Mouse (Mus musculus) hindbrain, embryonic 16.5 days (tissue): Measurements from ENCODE around the gene Fbxl2. TPM values are rescaled to one million over a fixed set of nuclear protein-coding genes. Genes with fewer than 3 reads are reported as not detected.

Source experiments
- ATAC-seq: fragments of 200-750 bp; cut with Nextera tagmentation; 2 replicates; pipeline ENCODE4 v1.8.0; 2017; ENCODE audit warnings: moderate TSS enrichment, moderate library complexity
- H3K27ac ChIP-seq: fragments of 300-500 bp; sonication (generic); 2 replicates; pipeline ENCODE4 v1.5.1; 2014; ENCODE audit warnings: low read depth, mild to moderate bottlenecking, control low read depth, low read length, moderate library complexity
- H3K27me3 ChIP-seq: fragments of 300-500 bp; sonication (generic); replicated peaks from 2 replicates; pipeline ENCODE4 v1.6.1; 2014; ENCODE audit warnings: low read length; ENCODE audit not compliant: control insufficient read depth, insufficient read depth
- H3K36me3 ChIP-seq: fragments of 300-500 bp; sonication (generic); 2 replicates; pipeline ENCODE4 v1.6.1; 2014; ENCODE audit warnings: mild to moderate bottlenecking, low read length, moderate library complexity, mixed read lengths; ENCODE audit not compliant: control insufficient read depth, insufficient read depth
- H3K4me1 ChIP-seq: fragments of 300-500 bp; sonication (generic); 2 replicates; pipeline ENCODE4 v1.6.1; 2014; ENCODE audit warnings: low read depth, low read length; ENCODE audit not compliant: control insufficient read depth, insufficient read depth
- H3K4me2 ChIP-seq: fragments of 300-500 bp; sonication (generic); 2 replicates; pipeline ENCODE4 v1.6.1; 2014; ENCODE audit warnings: mild to moderate bottlenecking, low read length, control low read depth, moderate library complexity
- H3K4me3 ChIP-seq: fragments of 300-500 bp; sonication (generic); 2 replicates; pipeline ENCODE4 v1.5.1; 2014; ENCODE audit warnings: mild to moderate bottlenecking, low read length, control low read depth, moderate library complexity
- H3K9ac ChIP-seq: fragments of 300-500 bp; sonication (generic); 2 replicates; pipeline ENCODE4 v1.6.1; 2014; ENCODE audit warnings: low read depth, mild to moderate bottlenecking, control low read depth, low read length, moderate library complexity
- H3K9me3 ChIP-seq: fragments of 300-500 bp; sonication (generic); 2 replicates; pipeline ENCODE4 v1.6.1; 2014; ENCODE audit warnings: mild to moderate bottlenecking, low read length, moderate library complexity; ENCODE audit not compliant: control insufficient read depth
- WGBS: fragments of 180-500 bp; shearing (Covaris S2); extraction: QIAGEN DNeasy Blood & Tissue Kit; methylation state at CpG from one replicate; pipeline ENCODE4 v1.1.7; 2014; 5-methylcytosine and 5-hydroxymethylcytosine counted together
- polyA plus RNA-seq: library from polyadenylated mRNA; unstranded; fragments of >200 nt; fragmentation: Nextera tagmentation; extraction: Ambion mirVana; gene quantifications from 2 replicates; pipeline ENCODE4 v1.2.1, GENCODE M21; 2015

The Fbxl2 gene
- polyA plus RNA-seq, 1 experiment from 2014 or later, result 29.3 TPM

DNA sequence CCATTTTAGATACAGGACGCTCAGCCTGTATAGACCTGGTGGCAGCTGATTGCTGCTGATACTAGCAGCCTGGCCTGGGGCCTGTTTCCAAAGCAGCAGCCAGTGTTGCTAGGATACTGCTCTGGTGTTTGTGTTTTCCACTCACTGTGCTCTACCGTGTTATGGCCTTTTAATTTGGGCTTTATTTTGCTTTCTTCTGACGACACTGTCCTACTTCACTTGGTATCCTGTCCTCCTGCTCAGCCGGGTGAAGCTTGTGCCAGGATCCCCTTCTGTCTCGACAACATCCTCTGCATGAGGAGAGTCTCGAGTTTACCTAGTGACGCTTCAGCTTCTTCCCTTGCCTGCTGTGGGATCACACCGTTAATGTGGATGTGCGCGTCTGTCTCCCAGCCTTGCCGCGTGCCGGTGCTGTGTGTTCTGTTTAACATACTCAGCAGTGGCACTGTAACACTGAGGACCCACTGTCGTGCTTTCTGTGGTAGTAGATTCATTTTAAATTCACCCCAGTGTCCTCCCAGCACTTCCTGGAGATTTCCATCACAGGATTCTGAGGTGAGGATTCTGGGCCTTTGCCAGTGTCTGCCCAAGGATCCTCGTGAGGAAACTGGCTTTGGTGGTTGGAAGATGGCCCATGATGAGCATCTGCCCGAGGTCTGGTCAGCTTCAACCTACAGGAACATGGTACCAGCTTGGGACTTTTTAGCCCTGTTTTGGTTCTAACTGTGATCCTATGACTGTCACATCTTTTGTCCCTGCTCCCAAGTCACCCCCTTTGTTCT is 64.7 kb downstream of the Fbxl2 start:
- H3K4me1 ChIP-seq, result peaks cover 9% of the 10 kb centered on the region
- H3K36me3 ChIP-seq, result peaks cover 19% of the 10 kb centered on the region
- H3K4me2 ChIP-seq, result peak overlapping the region; percentile 25; the same call in 1 of the 2 replicates
- no peak overlapping the region for H3K4me3 ChIP-seq
- peak; percentile 82 for ATAC-seq
- H3K27me3 ChIP-seq, result no peaks in the 10 kb centered on the region
- 33% methylated on average over 16 of the region's 16 CpGs for WGBS
- peak overlapping the region; percentile 17; the same call in 1 of the 2 replicates for H3K9ac ChIP-seq
- peak overlapping the region; percentile 68 for H3K27ac ChIP-seq
- no peaks in the 10 kb centered on the region for H3K9me3 ChIP-seq

DNA sequence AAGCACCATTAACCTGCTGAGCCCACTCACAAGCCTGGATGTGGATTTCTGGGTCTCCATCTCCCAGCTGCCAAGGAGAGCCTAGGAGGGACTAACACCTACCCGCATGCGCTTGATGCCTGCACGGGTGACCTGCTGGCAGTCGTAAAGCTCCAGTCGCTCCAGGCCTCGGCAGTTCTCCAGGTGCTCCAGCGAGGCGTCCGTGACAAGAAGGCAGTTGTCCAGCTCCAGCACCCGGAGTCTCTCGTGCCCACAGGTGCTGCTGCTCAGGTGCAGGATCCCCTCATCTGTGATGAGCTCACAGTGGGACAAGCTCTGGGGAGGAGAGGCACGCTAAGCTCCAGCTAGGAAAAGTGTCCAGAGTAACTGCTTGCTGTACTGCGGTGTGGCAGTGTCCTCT is 66.6 kb downstream of the Fbxl2 start:
- 88% methylated on average over 13 of the region's 13 CpGs for WGBS
- Histone ChIP-seq H3K9ac (no peak overlapping the region), H3K36me3 (peaks cover 26% of the 10 kb centered on the region), H3K4me3 (no peak overlapping the region), H3K4me1 (peaks cover 9% of the 10 kb centered on the region), H3K27ac (no peak overlapping the region), H3K4me2 (no peak overlapping the region), H3K27me3 (no peaks in the 10 kb centered on the region), H3K9me3 (no peaks in the 10 kb centered on the region)
- ATAC-seq, result no peak

- Histone ChIP-seq H3K9ac (no peak overlapping the region), H3K4me2 (no peak overlapping the region), H3K36me3 (peaks cover 26% of the 10 kb centered on the region), H3K4me1 (peaks cover 9% of the 10 kb centered on the region), H3K9me3 (no peaks in the 10 kb centered on the region), H3K27ac (no peak overlapping the region), H3K27me3 (no peaks in the 10 kb centered on the region), H3K4me3 (no peak overlapping the region)
- ATAC-seq, result no peak
- WGBS, result 90% methylated on average over 7 of the region's 7 CpGs
Measured at GRCm38 (mm10) chr9:113978656-113979055, 67.3 kb downstream of the Fbxl2 start.

GRCm38 (mm10) chr9:113977225-113977840 is 68.7 kb downstream of the Fbxl2 start:
- no peak overlapping the region for H3K4me2 ChIP-seq
- WGBS, result 81% methylated on average over 11 of the region's 11 CpGs
- H3K27me3 ChIP-seq, result no peaks in the 10 kb centered on the region
- no peak overlapping the region for H3K27ac ChIP-seq
- ATAC-seq, result no peak
- no peaks in the 10 kb centered on the region for H3K9me3 ChIP-seq
- no peak overlapping the region for H3K9ac ChIP-seq
- no peak overlapping the region for H3K4me3 ChIP-seq
- H3K36me3 ChIP-seq, result peaks cover 32% of the 10 kb centered on the region
- peaks cover 9% of the 10 kb centered on the region for H3K4me1 ChIP-seq

- WGBS, result 91% methylated on average over 10 of the region's 10 CpGs
- Histone ChIP-seq H3K9me3 (no peaks in the 10 kb centered on the region), H3K4me2 (no peak overlapping the region), H3K27ac (no peak overlapping the region), H3K4me3 (no peak overlapping the region), H3K27me3 (no peaks in the 10 kb centered on the region), H3K9ac (no peak overlapping the region), H3K36me3 (peaks cover 34% of the 10 kb centered on the region), H3K4me1 (peaks cover 4% of the 10 kb centered on the region; the same call in 1 of the 2 replicates)
- ATAC-seq, result no peak
Measured at GRCm38 (mm10) chr9:113976264-113976663, 69.7 kb downstream of the Fbxl2 start.

- Histone ChIP-seq H3K4me2 (no peak overlapping the region), H3K9ac (no peak overlapping the region), H3K27ac (no peak overlapping the region), H3K9me3 (no peaks in the 10 kb centered on the region), H3K4me1 (no peaks in the 10 kb centered on the region), H3K36me3 (peaks cover 37% of the 10 kb centered on the region), H3K4me3 (no peak overlapping the region), H3K27me3 (no peaks in the 10 kb centered on the region)
- WGBS, result 87% methylated on average over 7 of the region's 7 CpGs
- no peak for ATAC-seq
Measured at GRCm38 (mm10) chr9:113975442-113975841, 70.5 kb downstream of the Fbxl2 start.

GRCm38 (mm10) chr9:113974945-113975344 is 71.0 kb downstream of the Fbxl2 start:
- no peak overlapping the region for H3K4me2 ChIP-seq
- H3K4me3 ChIP-seq, result no peak overlapping the region
- H3K9ac ChIP-seq, result no peak overlapping the region
- WGBS, result 92% methylated on average over 4 of the region's 4 CpGs
- ATAC-seq, result no peak
- H3K27ac ChIP-seq, result no peak overlapping the region
- H3K36me3 ChIP-seq, result peaks cover 40% of the 10 kb centered on the region
- no peaks in the 10 kb centered on the region for H3K4me1 ChIP-seq
- no peaks in the 10 kb centered on the region for H3K27me3 ChIP-seq
- no peaks in the 10 kb centered on the region for H3K9me3 ChIP-seq

DNA sequence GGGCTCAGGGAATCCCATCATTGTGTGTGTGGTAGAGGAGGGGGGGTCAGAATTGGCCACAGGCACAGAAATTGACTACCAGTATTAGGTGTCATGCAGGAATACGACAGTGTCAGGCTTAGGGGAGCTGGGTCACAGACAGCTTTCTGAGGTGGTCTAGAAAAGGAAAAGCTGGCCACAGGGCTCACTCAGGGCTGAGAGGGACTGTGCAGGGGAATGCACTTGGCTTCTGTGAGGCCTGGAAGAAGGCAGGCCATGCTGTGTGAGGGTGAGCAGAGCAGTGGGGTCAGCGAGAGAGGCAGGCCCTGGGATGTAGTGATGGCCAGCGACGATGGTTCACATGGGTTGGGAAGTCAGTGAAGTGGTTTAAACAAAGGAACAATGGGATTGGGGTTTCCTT is 72.1 kb downstream of the Fbxl2 start:
- ATAC-seq, result no peak
- Histone ChIP-seq H3K4me2 (no peak overlapping the region), H3K4me1 (no peaks in the 10 kb centered on the region), H3K4me3 (no peak overlapping the region), H3K27ac (no peak overlapping the region), H3K9me3 (no peaks in the 10 kb centered on the region), H3K27me3 (no peaks in the 10 kb centered on the region), H3K36me3 (peaks cover 46% of the 10 kb centered on the region), H3K9ac (no peak overlapping the region)
- 71% methylated on average over 4 of the region's 4 CpGs for WGBS

DNA sequence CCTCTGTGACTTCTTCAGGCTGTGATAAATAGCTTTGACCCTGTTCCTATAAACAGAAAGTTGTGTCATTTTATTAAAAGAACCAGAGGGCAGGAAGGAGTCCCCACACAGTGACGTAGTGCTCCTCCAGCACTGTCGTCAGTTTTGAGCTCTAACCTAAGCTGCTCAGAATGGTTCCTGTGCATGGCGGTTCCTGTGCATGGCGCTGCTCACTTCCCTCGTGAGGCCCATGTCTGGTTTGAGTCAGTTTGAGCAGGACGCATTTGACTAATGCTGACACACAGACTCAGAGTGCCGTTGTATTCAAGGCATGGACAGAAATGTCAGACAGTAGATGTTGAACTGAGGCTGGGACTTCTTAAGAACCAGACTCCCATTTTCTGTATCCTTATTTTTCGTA is 74.4 kb downstream of the Fbxl2 start:
- 83% methylated on average over 8 of the region's 8 CpGs for WGBS
- Histone ChIP-seq H3K4me1 (no peaks in the 10 kb centered on the region), H3K27ac (no peak overlapping the region), H3K9ac (no peak overlapping the region), H3K9me3 (no peaks in the 10 kb centered on the region), H3K4me2 (no peak overlapping the region), H3K4me3 (no peak overlapping the region), H3K36me3 (peaks cover 38% of the 10 kb centered on the region), H3K27me3 (no peaks in the 10 kb centered on the region)
- no peak for ATAC-seq
